Mouse (Mus musculus): ENCODE data around the gene Btnl10.

The Btnl10 gene

DNA sequence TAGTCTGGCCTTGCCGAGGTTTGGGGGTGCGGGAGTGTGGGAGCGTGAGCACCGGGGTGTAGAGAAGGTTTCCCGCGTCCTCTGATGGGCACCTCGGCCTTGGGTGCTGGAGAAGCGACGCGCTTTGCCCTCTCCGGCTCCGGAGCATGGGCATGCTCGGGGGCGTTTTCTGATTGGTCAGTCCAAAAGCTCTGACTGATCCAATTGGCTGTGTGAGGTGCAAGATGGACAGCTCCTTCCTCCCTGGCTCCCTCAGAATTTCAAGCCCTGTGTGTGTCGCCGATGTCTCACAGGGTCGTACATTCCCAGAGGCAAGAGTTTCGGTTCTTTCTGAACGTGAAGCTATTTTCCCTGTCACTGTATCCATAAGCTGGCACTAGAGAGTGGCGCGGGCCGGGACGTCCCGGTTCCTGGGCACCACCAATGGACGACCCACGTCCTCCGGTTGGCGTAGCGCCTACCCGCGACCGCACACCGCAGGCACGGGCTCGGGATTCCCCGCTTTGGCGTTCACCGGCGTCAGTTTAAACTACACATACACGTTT, 42.3 kb downstream of the Btnl10 start:
- peak; percentile 82 to 86 for DNase-seq

GRCm38 (mm10) chr11:58961364-58962177, 43.9 kb downstream of the Btnl10 start:
- no peak for DNase-seq

GRCm38 (mm10) chr11:58963543-58963942, 45.8 kb downstream of the Btnl10 start:
- DNase-seq: peak; percentile 57 to 71

DNA sequence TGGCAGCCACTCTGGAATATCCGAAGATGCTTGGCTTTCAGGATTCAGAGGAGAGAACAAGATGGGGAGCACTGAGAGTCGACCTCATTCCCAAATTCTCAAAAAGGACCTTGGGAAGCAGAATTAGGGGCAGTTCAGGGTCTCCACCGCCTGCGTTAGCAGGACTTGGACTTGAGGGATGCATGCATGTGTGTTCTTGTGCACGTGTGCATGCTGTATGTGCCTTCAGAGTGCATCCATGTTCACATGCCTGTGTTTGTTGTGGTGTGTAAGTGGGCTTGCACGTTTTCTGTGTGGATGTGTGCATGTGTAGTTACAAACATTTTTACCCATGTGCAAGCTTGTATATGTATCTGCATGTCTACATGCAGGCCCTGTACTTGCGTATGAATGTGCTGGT, 46.5 kb downstream of the Btnl10 start:
- DNase-seq: no peak

- no peak for DNase-seq
These were observed 47.5 kb downstream of the Btnl10 start for GRCm38 (mm10) chr11:58965001-58965760.

- DNase-seq: peak in 1 of 2 experiments; percentile 50
These were observed 49.6 kb downstream of the Btnl10 start for GRCm38 (mm10) chr11:58967346-58967745.

DNA sequence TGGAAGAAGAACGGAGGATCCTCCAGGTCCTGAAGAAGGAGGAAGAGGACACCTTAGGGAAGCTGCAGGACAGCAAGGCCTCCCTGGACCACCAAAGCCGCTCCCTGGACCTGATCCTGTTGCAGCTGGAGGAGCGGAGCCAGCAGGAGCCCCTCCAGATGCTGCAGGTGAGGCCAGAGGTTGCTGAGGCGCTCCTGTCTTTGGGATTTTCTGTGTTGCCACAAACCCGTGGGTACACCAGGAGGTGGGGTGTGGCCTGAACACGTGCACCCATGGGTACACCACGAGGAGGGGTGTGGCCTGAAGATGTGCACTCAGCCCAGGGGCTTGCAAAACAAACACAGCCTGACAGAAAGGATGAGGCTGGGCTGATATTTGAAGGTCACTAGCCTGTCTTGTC, 50.8 kb downstream of the Btnl10 start:
- no peak for DNase-seq

- no peak for DNase-seq
These were observed 51.3 kb downstream of the Btnl10 start for GRCm38 (mm10) chr11:58969027-58969426.

DNA sequence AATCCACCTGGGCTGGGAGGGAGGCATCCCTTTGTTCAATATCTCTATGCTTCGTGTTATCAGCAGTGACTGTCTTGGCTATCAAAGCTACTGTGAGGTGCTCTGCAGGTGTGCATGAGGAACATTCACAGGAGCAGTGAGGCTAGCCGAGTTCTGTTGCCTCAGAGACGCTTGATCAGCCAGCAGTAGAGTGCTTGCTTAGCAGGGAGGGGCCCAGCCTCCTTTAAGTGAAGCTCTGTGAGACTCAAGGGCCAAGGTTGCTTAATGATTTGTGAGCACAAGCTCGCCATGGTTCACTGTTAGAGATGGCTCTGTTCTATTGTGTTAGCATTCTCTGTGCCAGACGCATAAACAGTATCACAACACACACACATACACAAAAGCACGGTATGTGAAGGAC, 52.0 kb downstream of the Btnl10 start:
- peak; percentile 83 to 89 for DNase-seq

DNA sequence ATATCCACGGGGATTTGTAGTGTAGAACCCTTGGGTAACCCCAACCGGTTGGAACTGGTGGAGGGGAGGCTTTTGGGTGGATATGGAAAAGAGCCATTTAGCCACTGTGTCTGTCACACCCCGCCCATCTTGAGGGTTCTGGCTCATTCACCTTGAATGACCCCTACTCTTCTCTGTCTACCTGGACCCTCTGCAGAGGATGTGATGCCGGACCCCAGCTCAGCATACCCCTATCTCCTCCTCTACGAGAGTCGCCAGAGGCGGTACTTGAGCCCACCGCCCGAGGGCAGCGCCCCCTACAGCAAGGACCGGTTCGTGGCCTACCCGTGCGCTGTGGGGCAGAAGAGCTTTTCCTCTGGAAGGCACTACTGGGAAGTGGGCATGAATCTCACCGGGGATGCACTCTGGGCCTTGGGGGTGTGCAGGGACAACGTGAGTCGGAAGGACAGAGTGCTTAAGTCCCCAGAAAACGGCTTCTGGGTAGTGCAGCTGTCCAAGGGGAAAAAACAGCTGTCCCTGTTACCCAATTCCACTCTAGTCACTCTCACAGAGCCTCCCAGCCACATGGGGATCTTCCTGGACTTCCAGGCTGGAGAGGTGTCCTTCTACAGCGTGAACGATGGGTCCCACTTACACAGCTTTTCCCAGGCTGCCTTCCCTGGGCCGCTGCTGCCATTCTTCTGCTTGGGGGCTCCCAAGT, 53.3 kb downstream of the Btnl10 start:
- no peak for DNase-seq

GRCm38 (mm10) chr11:58971796-58972195, 54.1 kb downstream of the Btnl10 start:
- no peak for DNase-seq

DNA sequence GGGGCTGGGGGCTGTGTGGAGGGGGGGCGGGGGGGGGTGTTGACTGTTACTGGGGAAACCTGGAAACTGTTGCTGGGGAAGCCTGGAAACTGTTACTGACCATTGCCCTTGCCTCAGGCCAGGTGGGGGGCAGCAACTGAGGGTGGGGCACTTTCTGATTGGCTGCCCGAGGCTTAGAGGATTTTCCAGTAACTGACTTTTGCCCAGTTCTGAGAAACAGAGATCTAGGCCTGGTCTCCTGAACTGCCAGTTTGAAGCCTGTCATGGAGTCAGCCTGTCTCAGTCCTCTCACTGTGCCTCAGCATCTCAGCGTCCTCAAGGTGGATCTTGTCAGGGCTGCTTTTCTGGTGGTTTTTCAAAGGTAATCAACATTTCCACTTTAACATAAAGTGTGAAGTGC, 56.7 kb downstream of the Btnl10 start:
- no peak for DNase-seq

Measured in lung, adult 18-20 months (tissue).